Mouse (Mus musculus) cerebellum, postnatal 36 days (tissue): ENCODE measurements around the gene Olfr98.
A peak's percentile ranks its signal among the peaks of the same experiment; 100 is the strongest.
"Not testable (repeated sequence)": the region's sequence is repeated elsewhere in the genome, so short reads cannot be mapped to it uniquely, and the experiment has no call there.

Experiments used
- DNase-seq, 2 experiments: peaks; one replicate each; pipeline ENCODE4 v3.0.0; 2021 to 2022; ENCODE audit warnings: mixed read lengths in 2 of 2

Olfr98 gene

DNA sequence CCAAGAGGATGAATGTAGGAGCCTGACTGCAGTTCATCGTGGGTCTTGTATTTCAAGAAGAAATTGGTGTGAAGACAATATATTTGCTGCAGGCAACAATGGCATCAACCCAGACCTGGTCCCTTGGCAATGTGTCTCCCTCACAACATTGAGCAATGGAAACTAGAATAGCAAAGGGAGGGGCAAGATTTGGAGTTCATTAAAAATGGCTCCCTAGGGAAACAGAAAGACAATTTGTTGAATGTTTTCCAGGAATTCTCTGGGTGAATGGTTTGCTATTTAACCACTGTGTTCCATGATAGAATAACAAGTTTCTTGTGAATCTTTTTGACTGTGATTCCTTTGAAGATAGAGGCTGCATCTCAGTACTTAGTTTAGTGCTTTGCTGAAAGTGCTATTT is at the start of gene Olfr98:
TSS of gene Olfr98 (minus strand) at position 124 of the 400 bp plus-strand sequence.
- no peak for DNase-seq

- DNase-seq: no peak
These were observed 46.7 kb upstream of the Olfr98 start for GRCm38 (mm10) chr17:37310146-37310699.

DNA sequence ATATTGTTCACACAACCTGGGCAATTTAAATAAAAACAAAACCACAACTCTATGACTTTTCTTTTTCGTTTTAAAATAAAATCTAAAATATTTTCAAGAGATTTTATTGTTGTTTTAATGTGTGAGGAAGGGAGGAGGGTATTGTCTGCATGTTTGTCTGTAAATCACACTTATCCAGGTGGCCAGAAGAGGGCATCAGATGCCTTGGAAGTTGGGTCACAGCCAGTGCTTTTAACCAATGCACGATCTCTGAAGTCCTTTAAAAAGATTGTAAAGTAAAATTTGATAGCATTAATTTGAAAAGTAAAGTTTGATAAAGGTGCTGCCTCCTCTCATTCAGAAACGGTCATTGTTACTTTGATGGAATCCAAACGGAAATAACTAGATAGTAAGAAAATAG is 44.9 kb upstream of the Olfr98 start:
- no peak for DNase-seq

- no peak for DNase-seq
These were observed 40.7 kb upstream of the Olfr98 start, which contains the start of gene Olfr101 for GRCm38 (mm10) chr17:37304213-37304612. Olfr101 (minus strand) TSS chr17:37304313.

DNA sequence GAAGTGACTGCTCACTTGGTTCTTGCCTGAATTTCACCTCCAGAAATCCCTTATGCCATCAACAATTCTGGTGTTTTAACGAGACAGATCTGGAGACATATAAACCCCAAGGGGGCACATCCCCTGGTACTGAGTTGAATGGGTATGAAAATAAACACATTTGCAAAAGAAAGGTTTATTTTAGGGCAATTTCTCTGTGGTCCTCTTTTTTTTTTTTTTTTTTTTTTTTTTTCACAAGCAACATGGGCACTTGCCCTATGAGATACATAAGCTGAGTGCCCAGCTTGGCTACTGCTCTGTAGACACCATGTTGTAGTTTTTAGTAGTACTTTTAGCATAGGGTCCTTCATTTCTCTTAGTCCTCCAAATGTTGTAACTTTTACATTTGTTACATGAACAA is 19.8 kb upstream of the Olfr98 start, which contains the start of gene Olfr99:
TSS of gene Olfr99 (minus strand) at position 101 of the 400 bp plus-strand sequence.
- no peak for DNase-seq

GRCm38 (mm10) chr17:37280331-37280730 is 16.8 kb upstream of the Olfr98 start:
- DNase-seq: no peak

- DNase-seq: no peak
These were observed 13.0 kb upstream of the Olfr98 start for GRCm38 (mm10) chr17:37276573-37276972.

DNA sequence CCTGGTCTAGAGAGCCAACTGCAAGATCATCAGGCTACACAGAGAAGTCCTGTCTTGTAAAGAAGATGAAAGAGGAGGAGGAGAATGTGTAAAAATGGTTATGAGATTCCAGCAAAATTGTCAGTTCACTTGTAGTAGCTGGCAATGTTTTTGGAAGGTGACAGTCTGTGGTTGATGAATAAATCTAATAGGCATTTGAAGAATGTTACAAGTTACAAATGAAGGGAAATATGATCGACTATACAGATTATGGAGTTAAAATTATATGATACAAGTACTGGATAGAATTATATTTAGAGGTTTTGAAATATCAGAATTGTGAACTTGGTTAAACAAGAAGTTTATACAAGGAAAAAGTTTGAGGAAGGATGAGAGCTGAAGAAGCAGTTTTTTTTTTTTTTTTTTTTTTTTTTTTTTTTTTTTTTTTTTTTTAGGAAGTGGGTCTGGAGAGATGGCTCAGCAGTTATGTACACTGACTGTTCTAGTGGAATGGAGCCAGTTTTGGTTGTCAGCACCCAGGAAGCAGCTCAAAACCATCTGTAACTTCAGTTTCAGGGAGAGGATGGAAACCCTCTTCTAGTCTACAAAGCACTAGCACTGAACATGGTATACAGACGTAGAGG is 12.2 kb upstream of the Olfr98 start:
- DNase-seq: no peak

- DNase-seq: peak in 1 of 2 experiments; percentile 3
These were observed 7.1 kb upstream of the Olfr98 start for GRCm38 (mm10) chr17:37270702-37271092.

DNA sequence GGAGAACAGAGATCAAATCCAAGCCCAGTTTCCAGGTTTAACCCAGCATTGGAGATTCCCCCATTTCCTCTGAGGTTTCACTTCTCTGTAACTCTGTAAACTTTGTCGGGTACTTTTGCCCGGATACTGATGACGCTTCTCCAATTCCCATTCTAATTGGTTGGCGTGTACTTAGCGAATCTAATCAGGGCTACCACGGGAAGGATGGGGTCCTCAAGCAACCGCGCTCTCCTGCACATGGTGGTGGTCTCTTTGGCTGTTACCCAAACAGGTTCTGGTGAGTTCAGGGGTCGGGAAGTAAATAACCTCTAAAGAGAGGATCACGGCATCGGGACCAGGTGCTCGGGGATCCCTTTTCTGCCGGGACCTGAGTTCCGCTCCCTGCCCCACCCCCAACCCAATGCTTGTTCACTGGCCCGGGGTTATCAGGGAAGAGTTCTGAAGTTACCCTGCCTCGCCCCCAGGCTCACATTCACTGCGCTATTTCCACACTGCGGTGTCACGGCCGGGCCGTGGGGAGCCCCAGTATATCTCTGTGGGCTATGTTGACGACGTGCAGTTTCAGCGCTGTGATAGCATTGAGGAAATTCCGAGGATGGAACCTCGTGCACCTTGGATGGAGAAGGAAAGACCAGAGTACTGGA is 6.6 kb upstream of the Olfr98 start, which contains the start of gene H2-M3:
TSS of gene H2-M3 (plus strand) at position 163 of the 644 bp plus-strand sequence.
- DNase-seq: peak; percentile 71 to 82

DNA sequence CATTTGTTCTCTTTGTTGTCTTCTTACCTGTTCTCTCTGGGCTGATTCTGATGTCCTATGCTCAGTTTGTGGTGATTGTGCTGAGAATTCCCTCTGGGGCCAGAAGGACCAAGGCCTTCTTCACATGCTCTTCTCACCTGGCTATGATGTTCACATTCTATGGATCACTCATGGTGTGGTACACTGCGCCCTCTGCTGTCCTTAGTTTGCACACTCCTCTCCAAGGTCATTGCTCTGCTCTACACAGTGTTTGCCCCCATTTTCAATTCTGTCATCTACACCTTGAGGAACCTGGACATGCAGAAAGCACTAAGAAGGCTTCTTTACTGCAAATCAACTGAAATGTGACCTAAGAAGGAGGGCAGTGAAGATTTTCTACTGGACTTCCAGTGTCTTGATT is 13.0 kb downstream of the Olfr98 start:
- DNase-seq: peak in 1 of 2 experiments; percentile 3

DNA sequence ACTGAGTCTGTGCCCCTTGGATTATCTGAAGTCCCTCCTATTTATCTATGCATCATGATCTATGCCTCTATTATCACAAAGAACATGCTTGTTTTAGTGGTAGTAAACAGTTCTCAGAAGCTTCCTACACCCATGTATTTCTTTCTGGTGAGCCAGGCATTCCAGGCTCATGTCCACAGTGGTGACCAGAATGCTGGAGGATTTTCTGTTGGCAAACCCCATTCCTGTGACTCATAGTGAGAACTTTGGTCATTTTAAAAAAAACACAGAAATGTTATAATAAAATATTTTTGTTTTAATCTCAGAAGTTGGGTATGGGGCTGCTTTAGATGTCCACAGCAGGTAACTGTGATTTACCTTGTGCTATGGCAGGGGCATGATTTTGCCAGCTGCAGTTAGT is 14.1 kb downstream of the Olfr98 start:
- no peak for DNase-seq

GRCm38 (mm10) chr17:37246715-37247114 is 16.8 kb downstream of the Olfr98 start:
- DNase-seq: peak in 1 of 2 experiments; percentile 2

- no peak for DNase-seq
These were observed 21.4 kb downstream of the Olfr98 start for GRCm38 (mm10) chr17:37242198-37242597.

DNA sequence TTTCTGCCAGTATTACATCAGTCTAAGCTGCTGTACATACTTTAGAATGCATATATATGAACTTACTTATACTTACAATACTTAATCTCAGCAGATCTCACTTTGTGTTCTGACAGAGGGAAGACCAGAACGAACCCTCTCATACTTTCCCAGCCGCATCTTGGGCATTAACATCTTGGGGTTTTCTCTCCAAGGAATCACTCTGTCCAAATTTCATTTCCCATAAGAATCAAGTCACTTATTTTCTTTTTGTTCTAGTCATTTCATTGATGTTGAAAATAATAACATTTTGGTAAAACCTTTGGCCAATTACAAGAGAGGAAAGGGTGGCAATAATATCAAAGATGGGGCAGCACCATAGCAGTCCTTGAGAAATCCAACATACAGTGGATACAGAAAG is 26.3 kb downstream of the Olfr98 start, which contains the start of gene Olfr97:
TSS of gene Olfr97 (minus strand) at position 101 of the 400 bp plus-strand sequence.
- not testable (repeated sequence) for DNase-seq

GRCm38 (mm10) chr17:37221879-37222278 is 41.7 kb downstream of the Olfr98 start:
- DNase-seq: no peak

GRCm38 (mm10) chr17:37219846-37220245 is 43.7 kb downstream of the Olfr98 start, which contains the start of gene Olfr96:
Olfr96 (plus strand) TSS chr17:37220146.
- DNase-seq: no peak

GRCm38 (mm10) chr17:37218486-37218885 is 45.1 kb downstream of the Olfr98 start:
- no peak for DNase-seq

DNA sequence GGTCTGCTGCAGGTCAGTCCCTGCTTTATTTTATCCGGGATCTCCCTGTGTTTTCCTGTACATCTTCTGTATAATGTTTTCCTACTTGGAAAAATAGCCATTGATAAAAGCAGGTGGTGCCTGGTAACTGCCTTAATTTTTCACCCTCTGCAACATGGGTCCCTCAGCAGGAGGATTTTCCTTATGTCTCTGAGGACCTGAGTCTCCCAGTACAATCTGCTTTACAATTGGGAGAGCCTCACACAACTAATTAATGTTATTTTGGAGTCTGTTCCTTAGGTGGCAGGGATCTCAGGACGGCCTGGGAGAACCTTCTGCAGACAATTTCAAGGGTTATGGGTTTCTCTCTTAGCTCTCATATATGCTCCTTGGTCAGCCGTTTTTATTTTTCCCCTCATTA is 50.5 kb downstream of the Olfr98 start, which contains the start of gene Olfr95:
TSS of gene Olfr95 (minus strand) at position 101 of the 400 bp plus-strand sequence.
- no peak for DNase-seq
